Mouse (Mus musculus): ENCODE measurements around the gene Dse. TPM values are rescaled to one million over a fixed set of nuclear protein-coding genes. Genes with fewer than 3 reads are reported as not detected.

Gene Dse
- polyA plus RNA-seq, 1 experiment from 2014 or later: 29.0 TPM

DNA sequence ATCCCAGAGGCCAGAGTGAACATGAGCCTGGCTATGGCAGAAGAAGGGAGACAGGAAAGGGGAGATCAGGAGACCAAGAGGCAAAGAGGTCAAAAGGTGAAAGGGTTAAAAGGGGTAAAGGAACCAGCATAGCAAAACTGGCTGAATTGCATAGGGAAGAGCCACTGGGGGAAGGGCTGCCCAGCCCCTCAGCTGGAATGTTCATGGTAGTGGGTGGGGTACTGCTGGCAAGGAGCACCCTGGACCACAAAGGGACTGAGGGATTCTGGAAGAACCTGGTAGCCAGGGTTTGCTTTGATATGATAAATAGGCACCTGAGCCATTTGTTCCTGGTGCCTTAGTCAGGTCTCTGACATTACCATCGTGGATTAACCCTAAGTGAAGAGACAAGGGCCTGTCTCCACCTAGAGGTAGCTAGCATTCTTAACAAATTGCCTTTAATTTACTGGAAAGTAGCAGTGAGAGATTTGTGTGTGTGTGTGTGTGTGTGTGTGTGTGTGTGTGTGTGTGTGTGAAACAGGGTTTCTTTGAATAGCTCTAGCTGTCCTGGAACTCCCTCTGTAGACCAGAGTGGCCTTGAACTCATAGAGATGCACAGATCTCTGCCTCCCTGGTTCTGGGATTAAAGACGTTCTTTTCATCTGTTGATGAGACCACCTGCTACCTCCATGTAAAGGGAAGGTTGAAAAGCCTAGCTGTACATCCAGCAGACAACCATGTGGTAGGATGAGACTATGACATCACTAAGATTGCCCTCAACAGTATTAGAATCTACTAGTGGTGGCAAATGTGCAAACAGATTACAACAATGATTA lies 26.6 kb upstream of the Dse start:
- H3K36me3 ChIP-seq (ENCODE audit: control insufficient read depth, insufficient read depth, low read length): no peaks in the 10 kb centered on the region
- ATAC-seq (ENCODE audit: insufficient number of reproducible peaks, insufficient read depth, low FRiP score, low read depth): no peak
- H3K27ac ChIP-seq (ENCODE audit: low read length): no peak overlapping the region
- H3K4me3 ChIP-seq (ENCODE audit: low read depth, low read length): no peak overlapping the region
- H3K9ac ChIP-seq (replicated peaks; ENCODE audit: low read depth, low read length): no peak overlapping the region
- 34% methylated on average over 2 of the region's 2 CpGs for WGBS
- H3K4me1 ChIP-seq (ENCODE audit: control insufficient read depth, insufficient read depth, low read length): no peaks in the 10 kb centered on the region
- no peaks in the 10 kb centered on the region for H3K27me3 ChIP-seq (ENCODE audit: control insufficient read depth, insufficient read depth, low read length)
- H3K4me2 ChIP-seq (replicated peaks; ENCODE audit: low read depth, low read length): no peak overlapping the region
- H3K9me3 ChIP-seq (ENCODE audit: control insufficient read depth, low read depth, low read length): no peaks in the 10 kb centered on the region

DNA sequence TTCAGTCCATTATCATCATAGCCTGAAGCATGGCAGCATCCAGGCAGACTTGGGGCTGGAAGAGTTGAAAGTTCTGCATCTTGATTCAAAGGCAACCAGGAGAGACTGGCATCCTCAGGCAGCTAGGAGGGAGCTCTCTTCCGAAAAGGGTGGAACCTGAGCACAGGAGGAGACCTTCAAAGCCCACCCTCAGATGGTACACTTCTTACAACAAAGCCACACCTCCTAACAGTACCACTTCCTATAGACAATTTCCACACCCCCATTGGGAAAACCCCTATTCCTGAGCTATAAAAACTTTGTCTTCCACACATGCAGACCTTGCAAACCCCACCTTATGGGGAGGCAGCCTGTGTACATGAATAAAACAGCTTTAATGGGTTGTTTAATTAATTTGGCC lies 25.9 kb upstream of the Dse start:
- H3K4me3 ChIP-seq (ENCODE audit: low read depth, low read length): no peak overlapping the region
- H3K27ac ChIP-seq (ENCODE audit: low read length): no peak overlapping the region
- no peaks in the 10 kb centered on the region for H3K27me3 ChIP-seq (ENCODE audit: control insufficient read depth, insufficient read depth, low read length)
- no peak overlapping the region for H3K9ac ChIP-seq (replicated peaks; ENCODE audit: low read depth, low read length)
- no peaks in the 10 kb centered on the region for H3K36me3 ChIP-seq (ENCODE audit: control insufficient read depth, insufficient read depth, low read length)
- H3K4me2 ChIP-seq (replicated peaks; ENCODE audit: low read depth, low read length): no peak overlapping the region
- ATAC-seq (ENCODE audit: insufficient number of reproducible peaks, insufficient read depth, low FRiP score, low read depth): no peak
- H3K9me3 ChIP-seq (ENCODE audit: control insufficient read depth, low read depth, low read length): no peaks in the 10 kb centered on the region
- no peaks in the 10 kb centered on the region for H3K4me1 ChIP-seq (ENCODE audit: control insufficient read depth, insufficient read depth, low read length)
- WGBS: 74% methylated on average over 1 of the region's 1 CpGs

DNA sequence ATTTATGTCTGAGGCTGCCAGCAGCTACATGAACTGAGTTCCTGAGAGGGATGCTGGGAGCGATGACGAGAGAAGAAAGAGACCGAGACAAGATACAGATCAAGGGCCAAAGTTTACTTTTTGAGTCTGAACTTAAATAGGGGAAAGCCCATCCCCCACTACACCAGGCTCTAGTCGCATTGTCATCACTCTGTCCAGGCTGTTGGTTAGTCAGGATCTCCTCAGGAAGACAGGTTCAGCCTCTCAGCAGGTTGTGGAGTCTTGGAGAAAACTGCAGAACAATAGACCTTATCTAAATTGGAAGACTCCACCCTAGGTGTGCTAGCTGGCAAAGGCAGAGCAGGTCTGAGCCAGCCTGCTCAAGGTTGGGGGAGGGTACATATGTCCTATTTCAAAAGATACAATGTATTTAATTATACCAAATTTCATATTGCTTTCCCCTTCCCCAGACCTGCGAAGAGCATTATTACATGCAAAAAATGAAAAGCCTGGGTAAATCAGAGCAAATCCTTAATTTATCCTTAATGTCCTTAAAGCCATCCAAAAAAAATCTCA lies 22.7 kb upstream of the Dse start:
- 36% methylated on average over 5 of the region's 5 CpGs for WGBS
- no peak overlapping the region for H3K4me2 ChIP-seq (replicated peaks; ENCODE audit: low read depth, low read length)
- H3K27me3 ChIP-seq (ENCODE audit: control insufficient read depth, insufficient read depth, low read length): no peaks in the 10 kb centered on the region
- no peak overlapping the region for H3K27ac ChIP-seq (ENCODE audit: low read length)
- no peak overlapping the region for H3K9ac ChIP-seq (replicated peaks; ENCODE audit: low read depth, low read length)
- no peak for ATAC-seq (ENCODE audit: insufficient number of reproducible peaks, insufficient read depth, low FRiP score, low read depth)
- no peaks in the 10 kb centered on the region for H3K4me1 ChIP-seq (ENCODE audit: control insufficient read depth, insufficient read depth, low read length)
- H3K9me3 ChIP-seq (ENCODE audit: control insufficient read depth, low read depth, low read length): no peaks in the 10 kb centered on the region
- no peaks in the 10 kb centered on the region for H3K36me3 ChIP-seq (ENCODE audit: control insufficient read depth, insufficient read depth, low read length)
- no peak overlapping the region for H3K4me3 ChIP-seq (ENCODE audit: low read depth, low read length)

DNA sequence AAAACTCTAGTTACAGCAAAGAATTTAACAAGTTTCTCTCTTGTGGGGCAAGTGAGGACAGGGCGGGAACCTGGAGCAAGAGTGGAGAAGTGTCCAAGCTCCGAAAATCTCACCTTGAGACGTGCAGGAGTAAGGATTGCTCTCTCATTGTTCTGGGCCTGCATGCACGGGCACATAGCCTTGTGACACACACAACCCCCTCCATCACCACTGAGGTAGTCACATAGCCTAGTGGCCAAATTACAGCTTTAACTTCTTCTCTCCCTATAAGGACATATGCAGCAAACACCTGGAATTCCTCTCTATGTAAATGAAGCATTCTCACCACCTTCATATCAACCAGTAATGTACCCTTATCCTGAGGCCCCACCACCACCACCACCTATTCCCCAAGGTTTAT lies 22.0 kb upstream of the Dse start:
- no peaks in the 10 kb centered on the region for H3K36me3 ChIP-seq (ENCODE audit: control insufficient read depth, insufficient read depth, low read length)
- no peak for ATAC-seq (ENCODE audit: insufficient number of reproducible peaks, insufficient read depth, low FRiP score, low read depth)
- H3K27me3 ChIP-seq (ENCODE audit: control insufficient read depth, insufficient read depth, low read length): no peaks in the 10 kb centered on the region
- no peak overlapping the region for H3K9ac ChIP-seq (replicated peaks; ENCODE audit: low read depth, low read length)
- no peaks in the 10 kb centered on the region for H3K9me3 ChIP-seq (ENCODE audit: control insufficient read depth, low read depth, low read length)
- 64% methylated on average over 4 of the region's 4 CpGs for whole genome bisulfite sequencing
- H3K4me2 ChIP-seq (replicated peaks; ENCODE audit: low read depth, low read length): no peak overlapping the region
- H3K4me3 ChIP-seq (ENCODE audit: low read depth, low read length): no peak overlapping the region
- H3K4me1 ChIP-seq (ENCODE audit: control insufficient read depth, insufficient read depth, low read length): no peaks in the 10 kb centered on the region
- H3K27ac ChIP-seq (ENCODE audit: low read length): no peak overlapping the region

DNA sequence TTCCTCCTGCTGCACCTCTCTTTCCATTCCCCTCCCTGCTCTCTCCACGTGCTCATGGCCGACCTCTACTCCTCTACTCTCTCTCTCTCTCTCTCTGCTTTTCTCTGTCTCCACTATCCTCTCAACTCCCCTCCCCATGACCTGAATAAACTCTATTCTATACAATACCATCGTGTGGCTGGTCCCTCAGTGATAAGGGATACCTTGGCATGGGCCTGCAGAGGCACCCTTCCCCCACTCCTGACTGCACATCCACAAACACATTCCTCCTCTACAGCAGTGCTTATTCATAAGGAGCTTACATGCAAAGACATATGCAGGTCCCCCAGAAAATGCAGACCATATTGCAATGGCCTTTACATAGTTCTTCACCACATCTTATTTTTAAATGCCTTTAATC lies 16.1 kb upstream of the Dse start:
- no peak overlapping the region for H3K4me3 ChIP-seq (ENCODE audit: low read depth, low read length)
- no peak overlapping the region for H3K4me2 ChIP-seq (replicated peaks; ENCODE audit: low read depth, low read length)
- H3K36me3 ChIP-seq (ENCODE audit: control insufficient read depth, insufficient read depth, low read length): no peaks in the 10 kb centered on the region
- 34% methylated on average over 3 of the region's 3 CpGs for WGBS
- ATAC-seq (ENCODE audit: insufficient number of reproducible peaks, insufficient read depth, low FRiP score, low read depth): no peak
- H3K9me3 ChIP-seq (ENCODE audit: control insufficient read depth, low read depth, low read length): no peaks in the 10 kb centered on the region
- H3K27ac ChIP-seq (ENCODE audit: low read length): no peak overlapping the region
- no peak overlapping the region for H3K9ac ChIP-seq (replicated peaks; ENCODE audit: low read depth, low read length)
- H3K4me1 ChIP-seq (ENCODE audit: control insufficient read depth, insufficient read depth, low read length): no peaks in the 10 kb centered on the region
- H3K27me3 ChIP-seq (ENCODE audit: control insufficient read depth, insufficient read depth, low read length): no peaks in the 10 kb centered on the region

DNA sequence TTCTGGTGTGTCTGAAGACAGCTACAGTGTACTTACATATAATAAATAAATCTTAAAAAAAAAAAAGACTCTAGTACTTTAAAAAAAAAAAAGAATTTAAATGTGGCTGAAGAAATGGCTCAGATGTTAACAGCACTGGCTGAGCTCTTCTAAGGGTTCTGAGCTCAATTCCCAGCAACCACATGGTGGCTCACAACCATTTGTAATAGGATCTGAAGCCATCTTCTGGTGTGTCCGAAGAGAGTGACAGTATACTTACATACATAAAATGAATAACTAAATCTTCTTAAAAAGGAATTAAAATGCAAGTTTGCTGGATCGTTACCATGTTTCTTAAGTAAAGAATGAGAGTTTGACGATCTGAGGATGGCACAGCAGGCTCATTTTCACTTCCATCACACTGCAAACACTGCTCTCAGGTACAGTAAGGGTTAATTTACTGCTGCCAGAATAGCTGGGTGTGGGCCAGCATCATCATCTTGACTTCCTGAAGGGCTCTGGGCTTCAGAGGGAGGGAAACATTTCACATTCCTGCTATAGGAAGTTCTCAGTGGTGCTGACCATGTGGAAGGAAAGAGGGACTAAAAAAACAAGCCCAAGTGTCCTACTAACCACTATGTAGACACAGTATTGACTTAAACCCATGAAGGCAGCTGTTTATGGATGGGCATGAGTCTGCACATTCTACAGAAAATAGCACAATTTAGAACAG lies 14.6 kb upstream of the Dse start:
- WGBS: 49% methylated on average over 3 of the region's 3 CpGs

DNA sequence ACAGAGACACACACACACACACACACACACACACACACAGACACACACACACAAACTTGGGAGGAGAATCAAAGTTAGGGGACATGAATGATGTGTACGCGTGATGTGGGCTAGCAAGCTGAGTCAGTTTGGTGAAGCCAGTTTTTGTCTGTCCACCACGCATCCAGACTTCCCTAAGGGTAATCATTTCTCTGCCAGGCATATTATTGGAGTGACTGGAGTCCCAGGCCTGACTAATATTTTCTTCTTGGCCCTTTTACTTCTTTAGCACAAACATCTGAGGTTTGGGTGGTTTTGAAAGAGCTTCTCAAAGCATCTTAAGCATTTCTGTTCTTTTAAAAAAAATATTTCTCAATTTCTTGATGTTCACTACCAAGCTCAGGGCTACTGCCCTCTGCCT lies 10.7 kb upstream of the Dse start:
- no peaks in the 10 kb centered on the region for H3K9me3 ChIP-seq (ENCODE audit: control insufficient read depth, low read depth, low read length)
- H3K27me3 ChIP-seq (ENCODE audit: control insufficient read depth, insufficient read depth, low read length): no peaks in the 10 kb centered on the region
- no peaks in the 10 kb centered on the region for H3K4me1 ChIP-seq (ENCODE audit: control insufficient read depth, insufficient read depth, low read length)
- 91% methylated on average over 3 of the region's 3 CpGs for WGBS
- no peak overlapping the region for H3K27ac ChIP-seq (ENCODE audit: low read length)
- no peak overlapping the region for H3K4me2 ChIP-seq (replicated peaks; ENCODE audit: low read depth, low read length)
- no peaks in the 10 kb centered on the region for H3K36me3 ChIP-seq (ENCODE audit: control insufficient read depth, insufficient read depth, low read length)
- ATAC-seq (ENCODE audit: insufficient number of reproducible peaks, insufficient read depth, low FRiP score, low read depth): no peak
- H3K9ac ChIP-seq (replicated peaks; ENCODE audit: low read depth, low read length): no peak overlapping the region
- no peak overlapping the region for H3K4me3 ChIP-seq (ENCODE audit: low read depth, low read length)

More for the DNA sequence above, 14.6 kb upstream of the Dse start:
- Histone ChIP-seq H3K4me3 (ENCODE audit: low read depth, low read length) (no peak overlapping the region), H3K4me1 (ENCODE audit: control insufficient read depth, insufficient read depth, low read length) (no peaks in the 10 kb centered on the region), H3K27me3 (ENCODE audit: control insufficient read depth, insufficient read depth, low read length) (no peaks in the 10 kb centered on the region), H3K4me2 (replicated peaks; ENCODE audit: low read depth, low read length) (no peak overlapping the region), H3K9me3 (ENCODE audit: control insufficient read depth, low read depth, low read length) (no peaks in the 10 kb centered on the region), H3K36me3 (ENCODE audit: control insufficient read depth, insufficient read depth, low read length) (no peaks in the 10 kb centered on the region), H3K27ac (ENCODE audit: low read length) (no peak overlapping the region), H3K9ac (replicated peaks; ENCODE audit: low read depth, low read length) (no peak overlapping the region)
- no peak for ATAC-seq (ENCODE audit: insufficient number of reproducible peaks, insufficient read depth, low FRiP score, low read depth)

DNA sequence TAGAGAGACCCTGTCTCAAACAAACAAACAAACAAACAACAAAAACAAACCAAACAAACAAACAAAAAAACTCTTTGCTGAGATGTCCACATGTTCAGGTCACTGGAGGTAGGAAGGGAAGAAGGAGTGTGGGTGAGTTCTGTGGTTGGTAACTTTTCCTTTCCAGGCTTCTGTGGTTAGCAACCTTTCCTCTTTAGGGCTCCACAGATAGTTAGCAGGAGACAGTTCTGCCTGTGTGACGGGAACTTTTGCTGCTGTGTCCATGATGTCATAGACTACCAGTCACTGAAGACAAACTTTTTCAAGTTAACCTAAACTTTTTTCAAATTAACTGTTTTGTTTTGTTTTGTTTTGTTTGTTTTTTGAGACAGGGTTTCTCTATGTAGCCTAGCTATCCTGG lies 8.2 kb upstream of the Dse start:
- no peaks in the 10 kb centered on the region for H3K36me3 ChIP-seq (ENCODE audit: control insufficient read depth, insufficient read depth, low read length)
- 83% methylated on average over 1 of the region's 1 CpGs for WGBS
- H3K9me3 ChIP-seq (ENCODE audit: control insufficient read depth, low read depth, low read length): no peaks in the 10 kb centered on the region
- no peaks in the 10 kb centered on the region for H3K27me3 ChIP-seq (ENCODE audit: control insufficient read depth, insufficient read depth, low read length)
- H3K9ac ChIP-seq (replicated peaks; ENCODE audit: low read depth, low read length): no peak overlapping the region
- ATAC-seq (ENCODE audit: insufficient number of reproducible peaks, insufficient read depth, low FRiP score, low read depth): no peak
- H3K27ac ChIP-seq (ENCODE audit: low read length): no peak overlapping the region
- no peak overlapping the region for H3K4me2 ChIP-seq (replicated peaks; ENCODE audit: low read depth, low read length)
- no peaks in the 10 kb centered on the region for H3K4me1 ChIP-seq (ENCODE audit: control insufficient read depth, insufficient read depth, low read length)
- H3K4me3 ChIP-seq (ENCODE audit: low read depth, low read length): no peak overlapping the region
